Mouse (Mus musculus) limb, embryonic 14.5 days (tissue): ENCODE results near the gene Gm7879. TPM values are rescaled to one million over a fixed set of nuclear protein-coding genes. Genes with fewer than 3 reads are reported as not detected.
"Not testable (repeated sequence)": the region's sequence is repeated elsewhere in the genome, so short reads cannot be mapped to it uniquely, and the experiment has no call there.

Experiments
- ATAC-seq: fragments of 200-750 bp; cut with Nextera tagmentation; 2 replicates; pipeline ENCODE4 v1.8.0; 2017; ENCODE audit warnings: low read depth, moderate number of reproducible peaks, moderate TSS enrichment; ENCODE audit not compliant: low FRiP score
- DNase-seq: peaks from one replicate; pipeline ENCODE4 v3.0.0-alpha.2; 2015; ENCODE audit warnings: low spot score
- H3K27ac ChIP-seq: fragments of 300-500 bp; sonication (generic); replicated peaks from 2 replicates; pipeline ENCODE4 v1.5.1; 2014; ENCODE audit warnings: low read depth, mild to moderate bottlenecking, low read length, moderate library complexity, mixed read lengths
- H3K27me3 ChIP-seq: fragments of 300-500 bp; sonication (generic); 2 replicates; pipeline ENCODE4 v1.6.1; 2014; ENCODE audit warnings: low read length, mixed read lengths; ENCODE audit not compliant: control insufficient read depth, insufficient read depth
- H3K36me3 ChIP-seq: fragments of 300-500 bp; sonication (generic); 2 replicates; pipeline ENCODE4 v1.6.1; 2014; ENCODE audit warnings: mild to moderate bottlenecking, low read length, moderate library complexity, mixed read lengths; ENCODE audit not compliant: control insufficient read depth, insufficient read depth
- H3K4me1 ChIP-seq: fragments of 300-500 bp; sonication (generic); 2 replicates; pipeline ENCODE4 v1.6.1; 2014; ENCODE audit warnings: antibody characterized with exemption, low read length, mixed read lengths; ENCODE audit not compliant: control insufficient read depth, insufficient read depth
- H3K4me2 ChIP-seq: fragments of 300-500 bp; sonication (generic); replicated peaks from 2 replicates; pipeline ENCODE4 v1.6.1; 2014; ENCODE audit warnings: low read depth, mild to moderate bottlenecking, low read length, moderate library complexity; ENCODE audit not compliant: severe bottlenecking
- H3K4me3 ChIP-seq: fragments of 300-500 bp; sonication (generic); replicated peaks from 2 replicates; pipeline ENCODE4 v1.5.1; 2014; ENCODE audit warnings: low read length
- H3K9ac ChIP-seq: fragments of 300-500 bp; sonication (generic); 2 replicates; pipeline ENCODE4 v1.6.1; 2014; ENCODE audit warnings: mild to moderate bottlenecking, low read depth, low read length, moderate library complexity; ENCODE audit not compliant: severe bottlenecking
- H3K9me3 ChIP-seq: fragments of 300-500 bp; sonication (generic); 2 replicates; pipeline ENCODE4 v1.6.1; 2016; ENCODE audit warnings: low read length; ENCODE audit not compliant: control insufficient read depth
- POLR2A ChIP-seq: fragments of 200-500 bp; IDR thresholded peaks from 2 replicates; pipeline ENCODE4 v1.8.0; 2012; ENCODE audit warnings: inconsistent platforms, mild to moderate bottlenecking, moderate library complexity, borderline replicate concordance; ENCODE audit not compliant: insufficient read depth, insufficient read length; ENCODE audit errors: extremely low read depth
- WGBS: fragments of 180-500 bp; shearing (Covaris S2); extraction: QIAGEN DNeasy Blood & Tissue Kit; methylation state at CpG from one replicate; pipeline ENCODE4 v1.1.7; 2014; 5-methylcytosine and 5-hydroxymethylcytosine counted together
- polyA plus RNA-seq, 2 experiments: library from polyadenylated mRNA; depleted of rRNA in 1 of 2; stranded (reverse) in 1 of 2; unstranded in 1 of 2; fragments of >200 nt; fragmentation: Nextera tagmentation in 1 of 2; extraction: Ambion mirVana in 1 of 2; gene quantifications; 2 replicates each; pipeline versions ENCODE4 v1.2.1 to v1.2.3; 2012 to 2014

Gm7879 gene
- polyA plus RNA-seq (2012; rRNA removed) (0.38 TPM in 2 replicates), polyA plus RNA-seq (2014; fragmentation: Nextera tagmentation; extraction: Ambion mirVana) (0.70 TPM in 1 of 2 replicates, not detected in the other)

GRCm38 (mm10) chr5:43912844-43913243, at the start of gene Gm7879:
TSS of gene Gm7879 (plus strand) at chr5:43913144.
- H3K27me3 ChIP-seq, H3K9ac ChIP-seq, DNase-seq, H3K4me2 ChIP-seq, H3K4me3 ChIP-seq, ATAC-seq, H3K4me1 ChIP-seq, H3K36me3 ChIP-seq, H3K27ac ChIP-seq, H3K9me3 ChIP-seq: not testable (repeated sequence)
- 84% methylated on average over 4 of the region's 4 CpGs for WGBS

- WGBS, result 61% methylated on average over 6 of the region's 6 CpGs
- TF ChIP-seq POLR2A, result no peak
- no peak overlapping the region for H3K4me3 ChIP-seq
- H3K9ac ChIP-seq, result no peak overlapping the region
- DNase-seq (no peak), ATAC-seq (no peak)
- no peaks in the 10 kb centered on the region for H3K9me3 ChIP-seq
- no peaks in the 10 kb centered on the region for H3K27me3 ChIP-seq
- 0 out of 2 replicates have a peak, but pooled peaks cover 3% of the 10 kb centered on the region for H3K4me1 ChIP-seq
- H3K36me3 ChIP-seq, result no peaks in the 10 kb centered on the region
- H3K4me2 ChIP-seq, result no peak overlapping the region
- H3K27ac ChIP-seq, result no peak overlapping the region
Observed at GRCm38 (mm10) chr5:43863642-43864041, 49.3 kb upstream of the Gm7879 start.

- Histone ChIP-seq H3K4me3 (no peak overlapping the region), H3K27ac (no peak overlapping the region), H3K4me2 (no peak overlapping the region), H3K4me1 (peaks cover 11% of the 10 kb centered on the region; the same call in 1 of the 2 replicates), H3K36me3 (no peaks in the 10 kb centered on the region), H3K9me3 (no peaks in the 10 kb centered on the region), H3K27me3 (no peaks in the 10 kb centered on the region), H3K9ac (no peak overlapping the region)
- 79% methylated on average over 2 of the region's 2 CpGs for whole genome bisulfite sequencing
- ATAC-seq (no peak), DNase-seq (no peak)
- TF ChIP-seq POLR2A, result no peak
Observed at GRCm38 (mm10) chr5:43865316-43865715, 47.6 kb upstream of the Gm7879 start.

GRCm38 (mm10) chr5:43868253-43868652, 44.7 kb upstream of the Gm7879 start, which contains the start of gene Cd38:
TSS of gene Cd38 (plus strand) at chr5:43868553.
- no peak for ATAC-seq
- no peak within 1 kb of the TSS for H3K27ac ChIP-seq

GRCm38 (mm10) chr5:43868711-43869600, 44.0 kb upstream of the Gm7879 start:
- WGBS, result 3% methylated on average over 28 of the region's 28 CpGs
- peak overlapping the region; percentile 75 for H3K4me2 ChIP-seq

More at GRCm38 (mm10) chr5:43868253-43868652, 44.7 kb upstream of the Gm7879 start, which contains the start of gene Cd38:
- Histone ChIP-seq H3K9ac (peak within 1 kb of the TSS; percentile 61), H3K4me3 (peak within 1 kb of the TSS; percentile 41), H3K9me3 (no peaks in the 10 kb centered on the region), H3K4me1 (peaks cover 11% of the 10 kb centered on the region; the same call in 1 of the 2 replicates), H3K27me3 (no peaks in the 10 kb centered on the region), H3K36me3 (no peaks in the 10 kb centered on the region), H3K4me2 (peak within 1 kb of the TSS; percentile 75)
- TF ChIP-seq POLR2A, result no peak
- no peak for DNase-seq

More at GRCm38 (mm10) chr5:43868711-43869600, 44.0 kb upstream of the Gm7879 start:
- Histone ChIP-seq H3K4me1 (peaks cover 11% of the 10 kb centered on the region; the same call in 1 of the 2 replicates), H3K36me3 (no peaks in the 10 kb centered on the region), H3K27ac (no peak overlapping the region), H3K27me3 (no peaks in the 10 kb centered on the region), H3K9me3 (no peaks in the 10 kb centered on the region), H3K9ac (peak overlapping the region; percentile 61), H3K4me3 (peak overlapping the region; percentile 41)
- no peak for TF ChIP-seq POLR2A
- DNase-seq, result no peak
- ATAC-seq, result peak; percentile 50
